Mouse (Mus musculus): Measurements from ENCODE around the gene Fam57b. TPM values are rescaled to one million over a fixed set of nuclear protein-coding genes. Genes with fewer than 3 reads are reported as not detected.
A peak's percentile ranks its signal among the peaks of the same experiment; 100 is the strongest.

Gene Fam57b
- 1.2 and 2.0 TPM in 2 replicates for polyA plus RNA-seq (2016; fragmentation: Nextera tagmentation; extraction: Ambion mirVana)

DNA sequence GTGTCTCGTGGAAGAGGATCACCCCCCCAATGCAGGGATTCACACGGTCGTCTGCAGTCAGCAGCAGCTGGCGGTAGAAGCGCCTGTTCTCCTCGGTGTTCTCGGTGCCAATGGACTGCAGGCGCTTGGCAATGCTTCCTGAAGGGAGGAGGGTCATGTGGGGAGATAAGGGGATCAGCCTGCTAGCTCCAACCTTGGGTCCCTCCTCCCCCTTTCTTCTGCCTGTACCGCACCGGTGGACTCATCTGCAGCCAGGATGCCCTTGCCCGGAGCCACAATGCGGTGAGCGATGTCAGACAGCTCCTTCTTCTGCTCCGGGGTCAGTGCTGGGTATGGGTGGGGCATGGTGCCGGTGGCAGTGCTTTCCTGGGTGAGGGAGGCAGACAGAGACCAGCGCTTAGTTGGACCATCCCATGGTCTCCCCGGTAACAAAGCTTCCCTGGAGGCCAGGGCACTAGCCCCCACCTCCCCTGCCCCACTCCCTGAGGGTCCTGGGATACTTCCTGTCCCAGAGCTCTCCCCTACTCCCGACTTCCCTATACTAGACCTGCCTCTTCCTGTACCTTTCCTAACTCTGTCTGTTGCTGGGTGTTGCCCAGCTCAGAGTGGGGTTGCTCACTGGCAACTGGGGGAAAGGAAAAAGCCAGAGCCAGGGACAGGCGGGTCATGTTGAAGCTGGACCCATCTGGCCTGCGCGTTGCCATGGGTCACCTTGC lies at the start of gene Fam57b:
Gene Fam57b, plus strand, starts transcription at position 258 of the 716 bp plus-strand sequence.
- H3K9ac ChIP-seq, result peak within 1 kb of the TSS; percentile 88
- H3K27ac ChIP-seq, result peak within 1 kb of the TSS; percentile 95
- peak within 1 kb of the TSS; percentile 85 for H3K4me3 ChIP-seq
- peaks cover 35% of the 10 kb centered on the region for H3K4me1 ChIP-seq
- H3K9me3 ChIP-seq, result no peaks in the 10 kb centered on the region
- peaks cover 28% of the 10 kb centered on the region for H3K36me3 ChIP-seq
- WGBS, result 30% methylated on average over 21 of the region's 21 CpGs
- ATAC-seq (ENCODE audit: insufficient number of reproducible peaks, insufficient read depth, low FRiP score, low TSS enrichment), result no peak
- H3K27me3 ChIP-seq, result no peaks in the 10 kb centered on the region
- H3K4me2 ChIP-seq (replicated peaks), result peak within 1 kb of the TSS; percentile 84

DNA sequence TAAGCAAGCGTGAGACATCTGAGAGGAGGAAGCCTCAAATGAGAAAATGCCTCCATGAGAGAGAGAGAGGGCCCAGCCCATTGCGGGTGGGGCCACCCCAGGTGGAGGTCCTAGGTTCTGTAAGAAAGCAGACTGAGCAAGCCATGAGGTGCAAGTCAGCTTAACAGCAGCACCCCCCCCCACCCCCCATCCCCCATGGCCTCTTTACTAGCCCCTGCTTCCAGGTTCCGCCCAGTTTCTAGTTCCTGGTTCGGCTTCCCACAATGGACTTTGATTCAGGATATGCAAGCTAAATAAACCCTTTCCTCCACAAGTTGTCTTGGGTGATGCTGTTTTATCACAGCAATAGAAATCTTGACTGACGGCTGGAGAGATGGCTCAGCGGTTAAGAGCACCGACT lies 48.6 kb upstream of the Fam57b start:
- Histone ChIP-seq H3K27me3 (no peaks in the 10 kb centered on the region), H3K4me3 (no peak overlapping the region), H3K9ac (no peak overlapping the region; the same call in 1 of the 2 replicates), H3K4me1 (no peaks in the 10 kb centered on the region), H3K36me3 (no peaks in the 10 kb centered on the region), H3K4me2 (replicated peaks) (no peak overlapping the region), H3K27ac (no peak overlapping the region), H3K9me3 (no peaks in the 10 kb centered on the region)
- WGBS, result 76% methylated on average over 7 of the region's 7 CpGs
- no peak for ATAC-seq (ENCODE audit: insufficient number of reproducible peaks, insufficient read depth, low FRiP score, low TSS enrichment)

DNA sequence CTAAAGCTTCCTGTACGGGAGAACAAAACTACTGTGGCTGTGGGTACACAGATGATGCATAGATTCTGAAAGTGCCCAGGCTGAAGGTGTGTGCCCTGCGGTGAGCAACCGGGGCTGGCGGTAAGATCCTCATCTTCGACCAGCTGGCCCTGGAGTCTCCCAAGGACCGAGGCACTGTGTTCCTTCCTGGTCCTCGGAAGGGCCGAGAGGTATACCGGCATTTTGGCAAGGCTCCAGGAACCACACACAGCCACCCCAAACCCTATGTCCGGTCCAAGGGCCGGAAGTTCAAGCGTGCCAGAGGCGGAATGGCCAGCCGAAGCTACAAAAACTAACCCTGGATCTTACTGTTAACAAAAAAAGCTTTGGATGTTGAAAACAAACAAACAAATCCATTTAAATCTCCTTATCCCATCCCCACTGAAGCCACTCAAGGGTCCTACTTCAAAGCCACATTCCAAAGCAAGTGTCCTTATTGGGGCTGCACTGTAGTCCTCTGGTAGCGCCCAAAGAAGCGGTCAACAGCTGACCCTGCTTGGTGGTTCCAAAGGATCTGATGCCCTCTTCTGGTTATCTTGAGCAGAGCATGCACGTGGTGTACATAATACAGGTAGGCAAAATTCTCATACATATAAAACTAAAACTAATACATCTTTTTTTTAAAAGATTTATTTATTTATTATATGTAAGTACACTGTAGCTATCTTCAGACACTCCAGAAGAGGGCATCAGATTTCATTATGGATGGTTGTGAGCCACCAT lies 47.7 kb upstream of the Fam57b start:
- Histone ChIP-seq H3K9ac (no peak overlapping the region), H3K9me3 (no peaks in the 10 kb centered on the region), H3K36me3 (no peaks in the 10 kb centered on the region), H3K27me3 (no peaks in the 10 kb centered on the region), H3K4me1 (no peaks in the 10 kb centered on the region), H3K4me2 (replicated peaks) (no peak overlapping the region), H3K4me3 (no peak overlapping the region), H3K27ac (no peak overlapping the region)
- WGBS, result 96% methylated on average over 17 of the region's 17 CpGs
- no peak for ATAC-seq (ENCODE audit: insufficient number of reproducible peaks, insufficient read depth, low FRiP score, low TSS enrichment)

- no peak overlapping the region for H3K27ac ChIP-seq
- under 1% methylated on average over 9 of the region's 9 CpGs for WGBS
- H3K9me3 ChIP-seq, result no peaks in the 10 kb centered on the region
- H3K4me2 ChIP-seq (replicated peaks), result no peak overlapping the region
- no peaks in the 10 kb centered on the region for H3K36me3 ChIP-seq
- 0 out of 2 replicates have a peak, but pooled peaks have one; percentile 41 for ATAC-seq (ENCODE audit: insufficient number of reproducible peaks, insufficient read depth, low FRiP score, low TSS enrichment)
- no peaks in the 10 kb centered on the region for H3K27me3 ChIP-seq
- 0 out of 2 replicates have a peak, but pooled peaks cover 3% of the 10 kb centered on the region for H3K4me1 ChIP-seq
- no peak overlapping the region for H3K9ac ChIP-seq
- H3K4me3 ChIP-seq, result no peak overlapping the region
Observed at GRCm38 (mm10) chr7:126754866-126755265, 42.6 kb upstream of the Fam57b start.

- peaks cover 27% of the 10 kb centered on the region for H3K4me1 ChIP-seq
- no peak for ATAC-seq (ENCODE audit: insufficient number of reproducible peaks, insufficient read depth, low FRiP score, low TSS enrichment)
- no peaks in the 10 kb centered on the region for H3K27me3 ChIP-seq
- WGBS, result 44% methylated on average over 7 of the region's 7 CpGs
- H3K27ac ChIP-seq, result no peak overlapping the region
- H3K36me3 ChIP-seq, result peaks cover 7% of the 10 kb centered on the region; the same call in 1 of the 2 replicates
- no peak overlapping the region for H3K4me3 ChIP-seq
- no peak overlapping the region for H3K9ac ChIP-seq
- H3K9me3 ChIP-seq, result no peaks in the 10 kb centered on the region
- H3K4me2 ChIP-seq (replicated peaks), result no peak overlapping the region
Observed at GRCm38 (mm10) chr7:126758539-126758938, 38.9 kb upstream of the Fam57b start.

GRCm38 (mm10) chr7:126759050-126759671 lies 38.3 kb upstream of the Fam57b start, which contains the start of gene Mapk3:
Gene Mapk3, plus strand, starts transcription at chr7:126759601.
- H3K36me3 ChIP-seq, result peaks cover 14% of the 10 kb centered on the region
- peak within 1 kb of the TSS; percentile 88 for H3K4me2 ChIP-seq (replicated peaks)
- peak within 1 kb of the TSS; percentile 86 for H3K27ac ChIP-seq
- peak within 1 kb of the TSS; percentile 87 for H3K9ac ChIP-seq
- no peaks in the 10 kb centered on the region for H3K27me3 ChIP-seq
- H3K4me3 ChIP-seq, result peak within 1 kb of the TSS; percentile 77
- 2% methylated on average over 22 of the region's 38 CpGs for WGBS
- H3K9me3 ChIP-seq, result no peaks in the 10 kb centered on the region
- no peak for ATAC-seq (ENCODE audit: insufficient number of reproducible peaks, insufficient read depth, low FRiP score, low TSS enrichment)
- peaks cover 27% of the 10 kb centered on the region for H3K4me1 ChIP-seq

GRCm38 (mm10) chr7:126759672-126760390 lies 37.6 kb upstream of the Fam57b start:
- H3K36me3 ChIP-seq, result peaks cover 20% of the 10 kb centered on the region
- H3K9ac ChIP-seq, result peak overlapping the region; percentile 87
- under 1% methylated on average over 23 of the region's 24 CpGs for WGBS
- H3K27ac ChIP-seq, result peak overlapping the region; percentile 86
- H3K4me2 ChIP-seq (replicated peaks), result peak overlapping the region; percentile 88
- peak overlapping the region; percentile 77 for H3K4me3 ChIP-seq
- no peaks in the 10 kb centered on the region for H3K27me3 ChIP-seq
- ATAC-seq (ENCODE audit: insufficient number of reproducible peaks, insufficient read depth, low FRiP score, low TSS enrichment), result peak; percentile 43
- H3K9me3 ChIP-seq, result no peaks in the 10 kb centered on the region
- peaks cover 27% of the 10 kb centered on the region for H3K4me1 ChIP-seq

DNA sequence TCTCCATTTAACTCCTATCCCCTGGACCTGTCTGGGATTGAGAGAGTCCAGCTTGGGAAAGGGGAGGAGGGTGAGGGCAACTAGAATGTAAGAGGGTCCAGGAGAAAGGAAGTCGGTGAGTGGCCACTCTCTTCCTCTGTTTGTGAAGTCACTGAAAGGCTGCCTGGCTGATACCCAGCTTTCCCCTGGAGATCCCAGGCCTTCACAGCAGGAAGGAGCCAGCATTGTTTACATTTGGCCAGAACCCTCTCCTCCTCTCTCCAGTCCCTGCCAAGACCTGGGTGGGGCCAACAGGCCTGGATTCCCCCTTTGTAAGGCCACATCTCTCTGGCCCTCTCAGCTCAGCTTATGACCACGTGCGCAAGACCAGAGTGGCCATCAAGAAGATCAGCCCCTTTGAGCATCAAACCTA lies 37.1 kb upstream of the Fam57b start:
- Histone ChIP-seq H3K4me2 (replicated peaks) (peak overlapping the region; percentile 88), H3K9me3 (no peaks in the 10 kb centered on the region), H3K4me1 (peaks cover 27% of the 10 kb centered on the region), H3K9ac (peak overlapping the region; percentile 87), H3K27ac (peak overlapping the region; percentile 86), H3K27me3 (no peaks in the 10 kb centered on the region), H3K36me3 (peaks cover 25% of the 10 kb centered on the region), H3K4me3 (peak overlapping the region; percentile 77)
- ATAC-seq (ENCODE audit: insufficient number of reproducible peaks, insufficient read depth, low FRiP score, low TSS enrichment), result no peak
- 14% methylated on average over 3 of the region's 3 CpGs for WGBS

DNA sequence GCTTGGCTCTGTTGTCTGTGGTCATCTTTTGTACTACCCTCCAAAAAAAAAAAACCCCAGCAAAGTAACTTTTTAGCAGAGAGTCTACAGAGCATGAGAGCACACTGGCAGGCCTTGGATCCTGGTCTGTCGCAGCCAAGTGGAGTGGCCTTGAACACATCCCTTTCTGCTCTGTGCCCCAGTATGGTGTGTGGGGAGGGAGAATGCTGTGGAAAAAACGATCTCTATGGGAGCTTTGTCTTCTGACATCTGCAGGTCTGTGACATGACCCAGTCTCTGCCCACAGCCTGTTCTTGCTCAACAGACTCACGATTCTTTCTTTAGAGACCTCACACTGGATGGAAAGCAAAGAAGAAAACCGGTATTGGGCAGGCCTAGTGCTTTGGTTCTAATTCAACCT lies 36.5 kb upstream of the Fam57b start:
- H3K4me1 ChIP-seq, result peaks cover 27% of the 10 kb centered on the region
- H3K9ac ChIP-seq, result peak overlapping the region; percentile 87; the same call in 1 of the 2 replicates
- H3K27me3 ChIP-seq, result no peaks in the 10 kb centered on the region
- no peak for ATAC-seq (ENCODE audit: insufficient number of reproducible peaks, insufficient read depth, low FRiP score, low TSS enrichment)
- 63% methylated on average over 4 of the region's 4 CpGs for WGBS
- H3K27ac ChIP-seq, result peak overlapping the region; percentile 86
- H3K4me2 ChIP-seq (replicated peaks), result peak overlapping the region; percentile 88
- no peaks in the 10 kb centered on the region for H3K9me3 ChIP-seq
- no peak overlapping the region for H3K4me3 ChIP-seq
- peaks cover 31% of the 10 kb centered on the region for H3K36me3 ChIP-seq

DNA sequence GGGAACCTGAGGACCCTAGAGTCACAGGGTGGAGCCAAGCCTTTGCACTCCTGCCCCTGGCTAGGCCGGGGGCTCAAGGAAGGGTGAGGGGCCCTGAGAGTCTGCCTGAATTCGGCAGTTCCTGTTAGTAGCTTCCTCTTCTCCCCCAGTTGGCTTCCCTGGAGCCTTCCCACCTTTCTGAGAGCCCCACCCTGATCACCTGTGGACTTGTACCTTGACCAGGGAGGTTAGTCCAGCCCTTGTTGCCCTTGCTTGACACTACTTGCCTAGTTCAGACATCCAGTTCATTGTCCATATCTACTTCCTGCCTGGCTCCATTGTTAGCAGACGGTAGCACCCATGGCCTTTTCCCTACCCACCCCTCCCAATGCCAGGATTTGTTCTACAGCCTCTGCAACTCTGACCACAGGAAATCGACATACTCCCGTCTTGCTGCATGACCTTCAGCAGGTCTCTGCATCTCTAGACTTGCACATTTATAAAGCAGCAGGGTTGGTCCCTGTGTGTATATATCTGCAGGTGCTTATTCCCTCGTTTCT lies 35.9 kb upstream of the Fam57b start:
- Histone ChIP-seq H3K4me2 (replicated peaks) (no peak overlapping the region), H3K9ac (no peak overlapping the region)
- WGBS, result 69% methylated on average over 6 of the region's 6 CpGs

More for the DNA sequence above, 35.9 kb upstream of the Fam57b start:
- H3K27ac ChIP-seq, result peak overlapping the region; percentile 59; the same call in 1 of the 2 replicates
- H3K9me3 ChIP-seq, result no peaks in the 10 kb centered on the region
- H3K4me1 ChIP-seq, result peaks cover 27% of the 10 kb centered on the region
- no peak overlapping the region for H3K4me3 ChIP-seq
- ATAC-seq (ENCODE audit: insufficient number of reproducible peaks, insufficient read depth, low FRiP score, low TSS enrichment), result no peak
- H3K36me3 ChIP-seq, result peaks cover 37% of the 10 kb centered on the region
- no peaks in the 10 kb centered on the region for H3K27me3 ChIP-seq

Measured in embryonic facial prominence, embryonic 12.5 days (tissue).